Mouse (Mus musculus): ENCODE measurements at regions not wholly inside any gene's neighbourhood (a gene's known extent, or its start where the extent isn't known, plus 50 kb on each side); places are given as distances from the start of the nearest gene placed in this dataset.

DNA sequence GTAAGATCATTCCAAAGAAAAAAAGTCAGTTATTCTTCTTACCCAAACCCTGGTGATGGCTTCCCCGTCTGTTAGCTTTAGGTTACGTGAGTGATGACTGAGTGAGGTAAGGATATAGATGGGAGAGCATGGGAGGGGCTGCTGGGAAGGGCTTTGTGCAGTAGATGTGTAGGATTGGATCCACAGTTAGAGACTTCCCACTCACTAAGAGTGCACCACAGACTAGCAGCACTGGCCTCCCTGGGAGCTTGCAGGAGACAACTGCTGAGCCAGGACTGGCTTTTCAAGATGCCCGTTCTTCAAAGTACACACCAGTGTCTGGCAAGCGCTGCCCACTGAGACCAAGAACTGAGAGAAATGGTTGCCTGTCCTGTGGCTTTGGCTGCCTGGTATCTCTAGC is 62.0 kb upstream of the Ifne start:
- DNase-seq (ENCODE audit: low read depth, low spot score), result no peak

- no peak for DNase-seq (ENCODE audit: low read depth, low spot score)
Measured at GRCm38 (mm10) chr4:88940670-88941069, 60.7 kb upstream of the Ifne start.

DNA sequence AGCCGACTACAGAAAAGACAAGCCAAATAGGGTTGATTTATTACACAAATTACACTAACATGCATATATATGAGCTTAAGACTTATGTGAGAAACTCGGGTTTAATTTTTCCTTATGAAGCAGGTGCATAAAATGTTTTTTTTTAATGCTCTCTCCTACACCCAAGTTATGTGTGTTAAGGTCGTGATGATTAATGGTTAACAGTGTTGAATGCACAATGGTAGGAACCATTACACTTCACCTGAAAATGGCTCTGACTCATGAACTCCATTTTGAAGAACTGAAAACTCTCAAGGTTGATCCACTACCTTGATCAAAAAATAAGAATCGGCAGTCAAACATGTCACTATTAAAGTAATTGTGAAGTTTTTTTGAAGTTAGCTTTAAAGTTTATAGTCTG is 59.4 kb upstream of the Ifne start:
- DNase-seq (ENCODE audit: low read depth, low spot score), result no peak

DNA sequence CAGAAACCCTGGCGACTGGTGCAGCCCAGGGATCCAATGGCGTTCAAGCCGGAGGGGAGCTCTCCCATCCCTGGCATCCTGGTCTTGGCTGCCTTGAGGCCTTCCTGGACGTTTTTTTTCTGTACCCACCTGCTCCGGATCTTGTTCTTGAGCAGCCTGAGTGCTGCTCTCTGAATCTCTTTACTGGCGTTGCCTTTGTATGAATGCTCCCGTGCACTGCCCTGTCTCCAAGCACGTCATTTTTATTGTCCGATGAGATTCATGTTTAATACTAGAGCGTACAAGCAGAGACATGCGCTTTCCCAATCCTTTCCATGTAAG is 58.7 kb upstream of the Ifne start:
- DNase-seq (ENCODE audit: low read depth, low spot score), result peak; percentile 4

DNA sequence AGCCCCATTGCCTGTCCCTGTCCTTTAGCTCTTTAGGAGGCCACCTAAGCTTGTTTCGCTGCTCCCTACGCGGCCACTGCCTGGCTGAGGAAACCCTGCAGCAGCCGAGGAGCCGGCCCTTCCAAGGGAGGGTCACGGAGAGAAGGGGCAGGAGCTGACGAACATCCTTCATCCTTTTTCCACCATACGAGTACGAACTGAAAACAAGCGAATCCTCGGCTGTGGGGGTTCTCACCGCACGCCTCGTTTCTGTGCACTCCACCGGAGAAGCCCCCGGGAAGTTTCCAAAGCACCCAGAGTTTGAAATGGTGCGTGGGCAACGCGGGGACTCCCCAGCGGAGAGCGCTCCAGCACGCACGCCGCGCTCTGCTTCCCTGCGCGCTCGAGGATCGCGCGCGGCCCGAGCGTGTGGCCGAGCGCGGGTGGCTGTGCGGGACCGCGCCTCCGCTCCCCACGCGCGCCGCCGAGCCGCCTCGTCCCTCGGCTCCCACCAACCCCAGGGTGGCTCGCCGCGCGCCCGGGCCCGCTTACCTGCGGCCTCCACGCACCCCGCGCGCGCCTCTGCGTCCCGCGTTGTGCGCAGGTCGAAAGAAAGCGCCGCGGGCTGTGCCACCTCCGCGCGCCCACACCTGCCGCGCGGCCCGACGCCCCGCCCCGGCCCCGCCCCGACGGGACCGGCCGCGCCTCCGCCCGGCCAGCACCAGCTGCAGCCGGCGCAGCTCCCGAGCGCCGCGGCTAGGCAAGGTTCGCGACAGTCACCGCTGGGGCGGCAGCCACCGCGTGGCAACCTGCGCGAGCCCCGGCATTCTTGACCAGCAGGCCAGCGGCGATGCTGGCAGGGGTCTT is 58.1 kb upstream of the Ifne start:
- DNase-seq (ENCODE audit: low read depth, low spot score), result peak; percentile 49

- no peak for DNase-seq (ENCODE audit: low read depth, low spot score)
Measured at GRCm38 (mm10) chr4:88936976-88937375, 57.0 kb upstream of the Ifne start.

DNA sequence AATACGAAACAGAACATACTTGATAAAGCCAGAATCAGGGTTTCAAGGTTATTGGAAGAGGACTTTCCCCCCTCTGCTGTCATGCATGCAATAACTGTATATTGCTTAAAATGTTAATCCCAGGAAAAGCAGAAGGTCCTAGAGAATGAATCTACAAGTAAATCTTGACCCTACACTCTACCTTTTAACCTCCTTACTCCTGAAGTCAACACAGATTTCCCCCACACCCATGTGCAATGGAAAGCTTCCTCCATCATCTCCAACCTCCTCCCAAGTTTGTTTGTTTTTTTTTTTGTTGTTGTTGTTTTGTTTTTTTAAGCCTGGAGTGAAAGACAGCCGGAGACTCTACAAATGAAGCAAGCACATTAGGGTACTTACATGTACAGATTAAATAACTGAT is 55.9 kb upstream of the Ifne start:
- no peak for DNase-seq (ENCODE audit: low read depth, low spot score)

DNA sequence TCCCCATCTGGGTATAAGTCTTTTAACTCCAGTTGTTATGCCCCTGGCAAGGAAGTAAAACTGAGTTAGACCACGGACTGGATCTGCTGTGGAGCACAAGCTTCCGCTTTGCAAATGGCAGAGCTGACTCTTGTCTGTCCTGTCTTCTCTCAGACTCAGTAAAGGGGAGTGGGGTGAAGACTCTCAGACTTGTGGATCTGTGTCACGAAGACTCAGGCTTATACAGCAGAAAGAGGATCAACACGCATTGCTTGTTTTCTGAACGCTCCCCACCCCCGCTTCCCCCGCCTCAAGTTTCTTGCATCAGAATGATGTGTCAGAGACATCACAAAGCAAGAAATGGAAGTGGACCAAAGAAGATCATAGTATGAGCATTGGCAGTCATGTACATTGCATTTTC is 55.3 kb upstream of the Ifne start:
- no peak for DNase-seq (ENCODE audit: low read depth, low spot score)

- DNase-seq (ENCODE audit: low read depth, low spot score), result no peak
Measured at GRCm38 (mm10) chr4:88934266-88935025, 54.4 kb upstream of the Ifne start.

DNA sequence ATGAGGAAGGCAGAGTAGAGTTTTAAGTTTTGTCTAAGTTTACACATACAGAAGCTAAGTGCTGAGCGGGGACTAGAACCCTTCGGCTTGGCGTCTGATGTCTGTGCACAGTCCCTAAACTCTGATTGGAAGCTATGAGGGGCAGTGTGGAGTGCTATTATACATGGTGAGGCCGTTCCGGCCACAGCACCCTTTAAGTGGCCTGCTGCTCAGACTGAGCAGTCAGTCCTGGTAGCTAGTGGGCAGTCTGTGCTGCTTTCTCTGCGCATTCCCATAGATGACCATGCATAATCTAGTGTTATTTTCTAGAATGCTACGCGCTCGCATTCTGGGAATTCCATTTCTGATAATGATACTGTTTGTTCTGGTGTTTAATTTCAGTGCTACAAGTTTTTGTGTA is 51.2 kb upstream of the Ifne start:
- no peak for DNase-seq (ENCODE audit: low read depth, low spot score)
